Mouse (Mus musculus): Measurements from ENCODE around the gene Cyp2d22. TPM values are rescaled to one million over a fixed set of nuclear protein-coding genes. Genes with fewer than 3 reads are reported as not detected.

The Cyp2d22 gene
- 0.39 and 0.78 TPM in 2 replicates for polyA plus RNA-seq (2012; ENCODE audit: insufficient read depth, insufficient read length, missing spikeins)

- Histone ChIP-seq H3K4me3 (ENCODE audit: insufficient read depth, low read length) (peak within 1 kb of the TSS; percentile 59), H3K4me1 (ENCODE audit: control insufficient read depth, insufficient read depth, low read length) (0 out of 2 replicates have a peak, but pooled peaks cover 3% of the 10 kb centered on the region), H3K27ac (ENCODE audit: insufficient read depth, low read depth, low read length) (no peak within 1 kb of the TSS)
- TF ChIP-seq POLR2A (IDR thresholded peaks at IDR 0.05; ENCODE audit: borderline replicate concordance, low read depth, low read length) = no peak
- TF ChIP-seq CTCF (IDR thresholded peaks at IDR 0.05; ENCODE audit: low read depth, low read length) = no peak
Measured at GRCm38 (mm10) chr15:82379871-82380713, at the start of gene Cyp2d22. Gene Cyp2d22 (minus strand): TSS chr15:82380260.

- Histone ChIP-seq H3K4me3 (ENCODE audit: insufficient read depth, low read length) (no peak overlapping the region), H3K27ac (ENCODE audit: insufficient read depth, low read depth, low read length) (no peak overlapping the region), H3K4me1 (ENCODE audit: control insufficient read depth, insufficient read depth, low read length) (no peaks in the 10 kb centered on the region)
- TF ChIP-seq POLR2A (IDR thresholded peaks at IDR 0.05; ENCODE audit: borderline replicate concordance, low read depth, low read length) (no peak), CTCF (IDR thresholded peaks at IDR 0.05; ENCODE audit: low read depth, low read length) (no peak)
Measured at GRCm38 (mm10) chr15:82423471-82423870, 43.4 kb upstream of the Cyp2d22 start.

GRCm38 (mm10) chr15:82422935-82423334 is 42.9 kb upstream of the Cyp2d22 start:
- no peak for TF ChIP-seq CTCF (IDR thresholded peaks at IDR 0.05; ENCODE audit: low read depth, low read length)
- no peak for TF ChIP-seq POLR2A (IDR thresholded peaks at IDR 0.05; ENCODE audit: borderline replicate concordance, low read depth, low read length)

GRCm38 (mm10) chr15:82418616-82419015 is 38.6 kb upstream of the Cyp2d22 start:
- no peaks in the 10 kb centered on the region for H3K4me1 ChIP-seq (ENCODE audit: control insufficient read depth, insufficient read depth, low read length)
- H3K4me3 ChIP-seq (ENCODE audit: insufficient read depth, low read length) = no peak overlapping the region
- no peak overlapping the region for H3K27ac ChIP-seq (ENCODE audit: insufficient read depth, low read depth, low read length)
- TF ChIP-seq POLR2A (IDR thresholded peaks at IDR 0.05; ENCODE audit: borderline replicate concordance, low read depth, low read length) (no peak), CTCF (IDR thresholded peaks at IDR 0.05; ENCODE audit: low read depth, low read length) (no peak)

More at GRCm38 (mm10) chr15:82422935-82423334, 42.9 kb upstream of the Cyp2d22 start:
- Histone ChIP-seq H3K4me1 (ENCODE audit: control insufficient read depth, insufficient read depth, low read length) (no peaks in the 10 kb centered on the region), H3K4me3 (ENCODE audit: insufficient read depth, low read length) (no peak overlapping the region), H3K27ac (ENCODE audit: insufficient read depth, low read depth, low read length) (no peak overlapping the region)

- no peak overlapping the region for H3K27ac ChIP-seq (ENCODE audit: insufficient read depth, low read depth, low read length)
- TF ChIP-seq POLR2A (IDR thresholded peaks at IDR 0.05; ENCODE audit: borderline replicate concordance, low read depth, low read length) (no peak), CTCF (IDR thresholded peaks at IDR 0.05; ENCODE audit: low read depth, low read length) (peak; percentile 16; the same call in 1 of the 2 replicates)
- H3K4me3 ChIP-seq (ENCODE audit: insufficient read depth, low read length) = no peak overlapping the region
- H3K4me1 ChIP-seq (ENCODE audit: control insufficient read depth, insufficient read depth, low read length) = no peaks in the 10 kb centered on the region
Measured at GRCm38 (mm10) chr15:82416797-82417789, 37.0 kb upstream of the Cyp2d22 start.

- H3K4me3 ChIP-seq (ENCODE audit: insufficient read depth, low read length) = no peak overlapping the region
- no peaks in the 10 kb centered on the region for H3K4me1 ChIP-seq (ENCODE audit: control insufficient read depth, insufficient read depth, low read length)
- TF ChIP-seq CTCF (IDR thresholded peaks at IDR 0.05; ENCODE audit: low read depth, low read length) = no peak
- no peak overlapping the region for H3K27ac ChIP-seq (ENCODE audit: insufficient read depth, low read depth, low read length)
Measured at GRCm38 (mm10) chr15:82407536-82407935, 27.5 kb upstream of the Cyp2d22 start.

- TF ChIP-seq CTCF (IDR thresholded peaks at IDR 0.05; ENCODE audit: low read depth, low read length) = no peak
- no peak for TF ChIP-seq POLR2A (IDR thresholded peaks at IDR 0.05; ENCODE audit: borderline replicate concordance, low read depth, low read length)
- no peak within 1 kb of the TSS for H3K4me3 ChIP-seq (ENCODE audit: insufficient read depth, low read length)
- H3K4me1 ChIP-seq (ENCODE audit: control insufficient read depth, insufficient read depth, low read length) = no peaks in the 10 kb centered on the region
- H3K27ac ChIP-seq (ENCODE audit: insufficient read depth, low read depth, low read length) = no peak within 1 kb of the TSS
Measured at GRCm38 (mm10) chr15:82406981-82407380, 26.9 kb upstream of the Cyp2d22 start, which contains the start of gene Cyp2d10. Gene Cyp2d10 (minus strand): TSS chr15:82407195.

GRCm38 (mm10) chr15:82404163-82404562 is 24.1 kb upstream of the Cyp2d22 start:
- TF ChIP-seq POLR2A (IDR thresholded peaks at IDR 0.05; ENCODE audit: borderline replicate concordance, low read depth, low read length) (no peak), CTCF (IDR thresholded peaks at IDR 0.05; ENCODE audit: low read depth, low read length) (no peak)

GRCm38 (mm10) chr15:82403606-82404005 is 23.5 kb upstream of the Cyp2d22 start:
- Histone ChIP-seq H3K4me3 (ENCODE audit: insufficient read depth, low read length) (no peak overlapping the region), H3K4me1 (ENCODE audit: control insufficient read depth, insufficient read depth, low read length) (no peaks in the 10 kb centered on the region), H3K27ac (ENCODE audit: insufficient read depth, low read depth, low read length) (no peak overlapping the region)
- TF ChIP-seq CTCF (IDR thresholded peaks at IDR 0.05; ENCODE audit: low read depth, low read length) (no peak), POLR2A (IDR thresholded peaks at IDR 0.05; ENCODE audit: borderline replicate concordance, low read depth, low read length) (no peak)

More at GRCm38 (mm10) chr15:82404163-82404562, 24.1 kb upstream of the Cyp2d22 start:
- Histone ChIP-seq H3K27ac (ENCODE audit: insufficient read depth, low read depth, low read length) (no peak overlapping the region), H3K4me3 (ENCODE audit: insufficient read depth, low read length) (no peak overlapping the region), H3K4me1 (ENCODE audit: control insufficient read depth, insufficient read depth, low read length) (no peaks in the 10 kb centered on the region)
